Mouse (Mus musculus) ovary, postnatal 10 days (tissue): ENCODE results near the gene Cntnap5b.

ENCODE experiments used
- DNase-seq: peaks from one replicate; pipeline ENCODE4 v3.0.0; 2022; ENCODE audit warnings: low spot score

Gene Cntnap5b

GRCm38 (mm10) chr1:100171566-100171965 is 399.0 kb downstream of the Cntnap5b start:
- DNase-seq, result no peak

DNA sequence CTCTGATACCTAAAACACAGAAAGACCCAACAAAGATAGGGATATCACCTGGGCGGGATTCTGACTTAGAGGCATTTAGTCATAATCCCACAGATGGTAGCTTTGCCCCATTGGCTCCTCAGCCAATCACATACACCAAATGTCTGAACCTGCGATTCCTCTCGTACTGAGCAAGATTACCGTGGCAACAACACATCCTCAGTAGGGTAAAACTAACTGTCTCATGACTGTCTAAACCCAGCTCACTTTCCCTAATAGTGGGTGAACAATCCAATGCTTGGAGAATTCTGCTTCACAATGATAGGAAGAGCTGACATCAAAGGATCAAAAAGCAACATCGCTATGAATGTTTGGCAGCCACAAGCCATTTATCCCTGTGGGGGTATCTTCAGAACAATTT is 407.5 kb downstream of the Cntnap5b start:
- no peak for DNase-seq

GRCm38 (mm10) chr1:100231980-100232608 is 459.5 kb downstream of the Cntnap5b start:
- no peak for DNase-seq

GRCm38 (mm10) chr1:100251964-100252363 is 479.4 kb downstream of the Cntnap5b start:
- no peak for DNase-seq

DNA sequence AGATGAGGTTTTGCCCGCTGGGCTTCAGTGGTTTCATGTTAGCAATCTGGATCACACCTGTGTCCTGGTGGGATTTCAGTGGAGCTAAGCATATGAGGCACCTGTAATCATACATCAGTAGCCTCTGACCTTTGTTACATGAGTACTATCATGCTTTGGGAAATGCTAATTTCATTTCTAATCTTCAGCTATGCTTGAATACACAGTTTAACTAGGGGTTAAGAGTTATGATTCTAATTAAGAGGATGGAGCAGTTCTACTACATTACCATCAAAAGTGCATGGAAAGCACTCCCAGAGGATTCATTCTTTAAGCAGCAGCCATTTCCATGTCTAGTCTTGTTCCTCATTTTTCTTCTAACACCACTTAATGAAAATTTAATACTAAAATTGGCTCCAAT is 538.1 kb downstream of the Cntnap5b start:
- no peak for DNase-seq

DNA sequence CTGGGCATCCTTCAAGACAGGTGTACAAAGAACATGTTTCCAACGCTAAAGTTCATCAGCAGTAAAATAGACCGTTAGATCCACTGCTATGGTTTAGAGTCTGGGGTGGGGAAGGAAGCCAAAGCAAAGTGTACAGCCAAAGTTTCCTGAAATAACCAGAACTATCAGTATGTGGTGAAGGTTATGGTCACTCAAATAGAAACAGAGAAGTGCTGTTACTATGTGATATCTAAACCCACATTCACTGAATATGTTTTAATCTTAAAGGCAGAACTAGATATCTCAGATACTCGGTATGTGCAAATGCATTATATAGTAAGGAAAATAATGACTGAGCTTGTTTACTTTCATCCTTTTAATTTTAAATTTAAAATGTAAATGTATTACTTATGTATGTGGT is 558.5 kb downstream of the Cntnap5b start:
- no peak for DNase-seq

DNA sequence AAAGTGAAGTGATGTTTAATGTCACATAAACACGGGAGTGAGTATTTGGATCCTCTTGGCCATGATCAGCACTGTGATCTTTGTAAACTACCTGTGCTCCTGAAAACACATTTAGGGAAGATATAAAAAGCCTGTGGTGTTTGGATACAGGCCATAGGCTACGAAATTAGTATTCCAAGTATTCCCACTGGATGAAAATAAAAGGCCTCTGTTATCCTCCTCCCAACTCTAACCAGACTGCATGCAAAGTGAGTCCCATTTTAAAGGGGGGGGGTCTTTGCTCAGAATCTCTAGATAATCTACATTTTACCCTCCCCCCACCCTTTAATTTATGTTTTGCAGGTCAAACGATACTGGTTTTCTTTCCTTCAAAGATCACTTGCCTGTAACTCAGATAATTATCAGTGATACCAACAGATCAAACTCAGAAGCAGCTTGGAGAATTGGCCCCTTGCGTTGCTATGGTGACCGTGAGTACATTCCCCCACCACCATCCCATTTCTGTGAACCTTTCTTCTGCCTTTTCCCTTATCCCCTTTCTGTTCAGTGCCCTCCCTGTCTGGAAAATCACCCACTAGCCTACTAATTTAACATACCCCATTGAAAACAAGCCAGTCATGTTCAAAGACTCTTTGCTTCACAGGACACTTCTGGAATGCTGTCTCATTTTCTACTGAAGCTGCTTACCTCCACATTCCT is 597.0 kb downstream of the Cntnap5b start:
- DNase-seq, result no peak

GRCm38 (mm10) chr1:100386252-100386651 is 613.7 kb downstream of the Cntnap5b start:
- no peak for DNase-seq

GRCm38 (mm10) chr1:100394034-100394433 is 621.5 kb downstream of the Cntnap5b start:
- DNase-seq, result no peak

DNA sequence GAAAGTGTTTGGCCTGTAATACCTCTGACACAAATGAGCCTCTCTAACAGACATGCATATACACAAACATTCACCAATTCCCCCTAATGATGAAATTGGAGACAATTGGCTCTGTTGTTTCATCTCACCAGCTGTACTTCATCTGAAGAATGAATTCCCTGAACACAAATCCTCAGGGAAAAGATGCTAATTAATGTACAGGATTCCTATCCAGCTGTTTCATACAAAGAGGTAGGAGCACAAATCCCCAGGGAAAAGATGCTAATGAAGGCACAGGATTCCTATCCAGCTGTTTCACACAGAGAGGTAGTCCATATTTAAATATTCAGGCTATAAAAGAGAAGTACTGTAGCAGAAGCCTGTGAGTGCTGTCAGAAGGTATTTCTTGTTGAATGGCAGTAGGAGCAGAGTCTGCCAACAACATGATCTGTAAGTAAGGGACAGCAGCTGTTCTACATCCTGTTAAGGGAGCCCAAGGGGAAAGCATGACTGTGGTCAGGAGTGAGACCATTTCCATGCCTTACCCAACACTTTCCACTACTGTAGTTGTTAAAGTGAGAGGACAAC is 644.2 kb downstream of the Cntnap5b start:
- no peak for DNase-seq

DNA sequence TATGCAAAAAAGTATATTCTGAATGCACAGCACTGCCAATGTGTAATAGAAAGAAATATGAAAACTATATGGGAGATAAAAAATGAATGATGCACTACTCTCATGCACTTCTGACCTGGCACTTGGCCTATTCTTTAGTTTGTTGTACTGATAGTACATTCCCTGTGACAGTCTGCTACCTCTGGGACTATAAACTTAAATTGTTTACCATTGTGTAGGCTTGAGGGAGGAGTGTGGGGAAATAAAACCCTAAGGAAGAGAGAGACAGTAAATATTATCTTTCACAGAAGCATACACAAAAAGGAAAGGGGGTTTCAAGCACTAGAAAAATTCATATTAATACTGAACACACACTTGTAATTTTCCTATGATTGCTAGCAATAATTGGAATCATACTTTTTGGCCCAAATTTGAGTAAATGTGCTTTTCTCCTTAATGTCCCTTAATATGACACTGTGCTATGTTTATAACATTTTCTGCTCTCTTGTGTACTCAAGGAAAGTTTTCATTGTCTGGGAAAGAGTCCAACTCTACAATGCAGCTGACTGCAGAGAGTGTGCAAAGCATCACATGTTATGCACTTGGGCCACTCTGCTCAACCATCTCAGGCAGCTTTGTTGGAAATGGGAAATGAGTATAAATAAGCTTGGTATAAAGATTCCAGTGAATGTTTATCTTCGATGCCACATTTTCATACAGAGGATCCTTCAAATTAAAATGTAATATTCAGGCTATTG is 657.6 kb downstream of the Cntnap5b start:
- DNase-seq, result no peak

- no peak for DNase-seq
Observed at GRCm38 (mm10) chr1:100463877-100464276, 691.3 kb downstream of the Cntnap5b start.

DNA sequence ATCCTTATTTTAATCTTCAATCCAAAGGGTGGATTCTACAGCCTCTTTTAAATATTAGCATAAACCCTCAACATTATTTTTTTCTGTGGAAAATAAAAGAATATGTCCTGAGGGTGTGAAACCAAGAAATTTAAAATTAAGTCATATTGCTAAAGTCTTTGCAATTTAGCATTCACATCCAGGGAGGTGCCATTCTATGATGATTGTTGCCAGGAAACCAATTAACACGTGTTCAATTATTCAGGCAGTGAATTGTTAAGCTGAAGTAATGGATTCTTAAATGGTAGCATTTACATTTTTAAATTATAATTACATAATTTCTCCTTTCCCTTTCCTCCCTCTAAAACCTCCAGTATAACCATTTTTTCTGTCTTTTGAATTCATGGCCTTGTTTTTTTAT is 692.7 kb downstream of the Cntnap5b start:
- no peak for DNase-seq

DNA sequence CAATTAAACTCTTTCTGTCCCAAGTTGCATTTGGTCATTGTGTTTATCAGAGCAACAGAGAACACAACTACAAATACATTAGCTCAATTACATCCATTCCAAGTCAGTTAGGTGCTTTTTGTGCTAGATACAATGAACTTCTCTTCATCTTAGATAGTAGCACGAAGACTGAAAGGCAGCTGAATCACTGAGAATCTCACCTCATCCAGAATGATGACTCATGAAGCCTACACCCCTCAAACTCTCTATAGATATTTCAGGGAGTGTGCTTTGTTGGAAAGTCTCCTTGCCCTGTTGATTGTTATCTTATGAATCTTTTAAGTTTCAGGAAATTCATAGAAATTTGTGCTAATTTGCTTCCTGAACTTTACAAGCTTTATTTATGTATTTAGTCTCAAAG is 695.0 kb downstream of the Cntnap5b start:
- DNase-seq, result no peak

DNA sequence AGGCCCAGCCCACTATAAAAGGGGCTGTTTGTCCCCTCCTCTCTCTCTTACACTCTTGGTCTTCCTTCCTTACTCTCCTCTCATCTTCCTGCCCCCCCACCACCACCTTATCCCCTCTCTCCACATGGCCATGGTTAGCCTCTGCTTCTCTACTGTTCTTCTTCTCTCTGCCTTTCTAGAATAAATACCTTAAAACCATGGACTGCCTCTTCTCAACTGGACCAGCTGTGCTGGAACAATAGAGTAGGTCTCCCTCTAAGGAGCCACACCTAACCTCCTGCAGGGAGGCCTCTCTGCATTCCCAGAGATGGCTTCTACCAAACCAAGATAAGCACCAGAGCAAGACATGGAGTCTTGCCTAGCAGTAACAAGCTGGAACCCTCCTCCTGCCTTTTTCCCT is 737.3 kb downstream of the Cntnap5b start:
- DNase-seq, result no peak
